1 mouse cellular context compared by ENCODE assay signal in the genomic region with DNA sequence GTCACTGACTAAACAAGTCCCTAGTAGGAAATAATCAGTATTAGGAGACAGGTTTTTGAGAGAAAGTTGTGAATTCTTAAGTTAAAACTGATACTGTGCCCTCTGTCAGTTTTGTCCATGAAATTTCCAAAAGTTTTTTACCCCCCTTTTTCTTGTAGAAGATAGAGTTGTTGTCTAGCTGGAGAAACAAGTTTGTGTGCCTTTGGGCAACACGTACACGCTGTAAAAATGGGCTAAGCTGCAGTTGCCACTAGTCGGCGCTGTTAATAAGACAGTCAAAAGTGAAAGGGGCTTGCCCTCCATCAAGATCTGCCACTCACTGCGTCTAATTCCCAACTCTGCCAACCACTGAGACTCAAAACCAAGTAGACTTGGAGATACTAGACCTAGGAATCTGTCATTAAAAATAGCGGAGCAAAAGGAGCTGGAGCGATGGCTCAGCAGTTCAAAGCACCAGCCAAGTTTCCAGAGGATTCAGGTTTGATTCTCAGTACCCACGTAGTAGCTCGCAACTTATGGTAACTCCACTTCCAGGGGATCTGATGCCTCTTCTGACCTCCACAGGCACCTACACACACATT.
TF ChIP-seq lines count a peak whose summit lies in the region.

No protein-coding gene starts in this region.

TF ChIP-seq in CH12.LX, 34 proteins besides CTCF, POLR2A, EP300 and RAD21:
- TF ChIP-seq JUND (conservative IDR thresholded peaks at IDR 0.05; ENCODE audit: low read depth, low read length) (no peak), MEF2A (IDR thresholded peaks at IDR 0.05; ENCODE audit: borderline replicate concordance, low read depth, low read length) (no peak), MAZ (IDR thresholded peaks at IDR 0.05; ENCODE audit: low read depth, low read length) (no peak), MXI1 (IDR thresholded peaks at IDR 0.05; ENCODE audit: low read depth, low read length) (no peak), NELFE (IDR thresholded peaks at IDR 0.05; ENCODE audit: low read depth, low read length) (0 out of 2 replicates have a peak, but pooled peaks have one; percentile 17), KAT2A (IDR thresholded peaks at IDR 0.05; ENCODE audit: insufficient replicate concordance, low read length) (no peak), MAFK (IDR thresholded peaks at IDR 0.05; ENCODE audit: insufficient replicate concordance, low read length) (no peak), SIN3A (IDR thresholded peaks at IDR 0.05; ENCODE audit: low read length) (0 out of 2 replicates have a peak, but pooled peaks have one; percentile 71), TCF12 (IDR thresholded peaks at IDR 0.05; ENCODE audit: low read depth, low read length) (no peak), SMC3 (IDR thresholded peaks at IDR 0.05; ENCODE audit: low read depth, low read length) (peak; percentile 72), RCOR1 (conservative IDR thresholded peaks at IDR 0.05; ENCODE audit: low read depth, low read length) (no peak), BHLHE40 (IDR thresholded peaks at IDR 0.05; ENCODE audit: low read depth, low read length) (no peak), CHD2 (IDR thresholded peaks at IDR 0.05; ENCODE audit: low read length) (no peak), ELF1 (IDR thresholded peaks at IDR 0.05; ENCODE audit: low read depth, low read length) (no peak), PAX5 (IDR thresholded peaks at IDR 0.05; ENCODE audit: low read length) (no peak), MYC (IDR thresholded peaks at IDR 0.05; ENCODE audit: low read depth, low read length) (peak; percentile 84; the same call in 1 of the 2 replicates), ZC3H11A (IDR thresholded peaks at IDR 0.05; ENCODE audit: low read depth, low read length) (no peak), USF1 (IDR thresholded peaks at IDR 0.05; ENCODE audit: low read depth, low read length) (no peak), ZKSCAN1 (IDR thresholded peaks at IDR 0.05; ENCODE audit: borderline replicate concordance, low read depth, low read length) (no peak), ETS1 (conservative IDR thresholded peaks at IDR 0.05; ENCODE audit: low read depth, low read length) (no peak), ZMIZ1 (IDR thresholded peaks at IDR 0.05; ENCODE audit: low read depth, low read length) (no peak), MAX (IDR thresholded peaks at IDR 0.05; ENCODE audit: low read length) (peak; percentile 69), TBP (conservative IDR thresholded peaks at IDR 0.05; ENCODE audit: low read depth, low read length) (peak; percentile 65; the same call in 1 of the 2 replicates), NRF1 (IDR thresholded peaks at IDR 0.05; ENCODE audit: low read depth, low read length) (no peak), CHD1 (IDR thresholded peaks at IDR 0.05; ENCODE audit: low read depth, low read length) (no peak), POLR2AphosphoS2 (IDR thresholded peaks at IDR 0.05; ENCODE audit: low read depth, low read length) (no peak), GABPA (IDR thresholded peaks at IDR 0.05; ENCODE audit: insufficient replicate concordance, low read depth, low read length) (no peak), UBTF (IDR thresholded peaks at IDR 0.05; ENCODE audit: low read depth, low read length) (no peak), JUN (IDR thresholded peaks at IDR 0.05; ENCODE audit: insufficient read depth, low read depth, low read length) (no peak), IRF4 (IDR thresholded peaks at IDR 0.05; ENCODE audit: low read depth, low read length) (no peak), USF2 (conservative IDR thresholded peaks at IDR 0.05; ENCODE audit: low read depth, low read length) (no peak)
